Mouse (Mus musculus) stomach, embryonic 16.5 days (tissue): ENCODE results near the gene Cdkl2. TPM values are rescaled to one million over a fixed set of nuclear protein-coding genes. Genes with fewer than 3 reads are reported as not detected.
A peak's percentile ranks its signal among the peaks of the same experiment; 100 is the strongest.

Experiments
- ATAC-seq: fragments of 200-750 bp; cut with Nextera tagmentation; 2 replicates; pipeline ENCODE4 v1.8.0; 2017; ENCODE audit warnings: moderate number of reproducible peaks, moderate TSS enrichment; ENCODE audit not compliant: insufficient read depth, low FRiP score
- H3K27ac ChIP-seq: fragments of 300-500 bp; sonication (generic); 2 replicates; pipeline ENCODE4 v1.5.1; 2014; ENCODE audit warnings: low read length
- H3K27me3 ChIP-seq: fragments of 300-500 bp; sonication (generic); 2 replicates; pipeline ENCODE4 v1.6.1; 2014; ENCODE audit warnings: low read length, control low read depth, mixed read lengths; ENCODE audit not compliant: control insufficient read depth, insufficient read depth
- H3K36me3 ChIP-seq: fragments of 300-500 bp; sonication (generic); 2 replicates; pipeline ENCODE4 v1.6.1; 2014; ENCODE audit warnings: low read length; ENCODE audit not compliant: control insufficient read depth, insufficient read depth
- H3K4me1 ChIP-seq: fragments of 300-500 bp; sonication (generic); 2 replicates; pipeline ENCODE4 v1.6.1; 2014; ENCODE audit warnings: low read length, control low read depth, mixed read lengths; ENCODE audit not compliant: control insufficient read depth, insufficient read depth
- H3K4me2 ChIP-seq: fragments of 300-500 bp; sonication (generic); 2 replicates; pipeline ENCODE4 v1.6.1; 2014; ENCODE audit warnings: low read depth, low read length, mixed read lengths
- H3K4me3 ChIP-seq: fragments of 300-500 bp; sonication (generic); replicated peaks from 2 replicates; pipeline ENCODE4 v1.5.1; 2014; ENCODE audit warnings: mild to moderate bottlenecking, low read length
- H3K9ac ChIP-seq: fragments of 300-500 bp; sonication (generic); 2 replicates; pipeline ENCODE4 v1.6.1; 2014; ENCODE audit warnings: low read length
- H3K9me3 ChIP-seq: fragments of 300-500 bp; sonication (generic); replicated peaks from 2 replicates; pipeline ENCODE4 v1.6.1; 2016; ENCODE audit warnings: low read length, control low read depth; ENCODE audit not compliant: control insufficient read depth
- WGBS: fragments of 180-500 bp; shearing (Covaris S2); extraction: QIAGEN DNeasy Blood & Tissue Kit; methylation state at CpG from one replicate; pipeline ENCODE4 v1.1.7; 2014; 5-methylcytosine and 5-hydroxymethylcytosine counted together
- polyA plus RNA-seq: library from polyadenylated mRNA; unstranded; fragments of >200 nt; fragmentation: Nextera tagmentation; extraction: Ambion mirVana; gene quantifications from 2 replicates; pipeline ENCODE4 v1.2.1, GENCODE M21; 2015

The Cdkl2 gene
- polyA plus RNA-seq, 1 experiment from 2014 or later: 5.0 TPM

- no peaks in the 10 kb centered on the region for H3K9me3 ChIP-seq
- H3K9ac ChIP-seq: no peak overlapping the region
- ATAC-seq: no peak
- no peak overlapping the region for H3K27ac ChIP-seq
- H3K4me1 ChIP-seq: no peaks in the 10 kb centered on the region
- no peaks in the 10 kb centered on the region for H3K36me3 ChIP-seq
- no peak overlapping the region for H3K4me3 ChIP-seq
- no peak overlapping the region for H3K4me2 ChIP-seq
- 25% methylated on average over 2 of the region's 2 CpGs for WGBS
- no peaks in the 10 kb centered on the region for H3K27me3 ChIP-seq
Observed at GRCm38 (mm10) chr5:92009827-92010226, 33.9 kb downstream of the Cdkl2 start.

- no peak overlapping the region for H3K9ac ChIP-seq
- no peak for ATAC-seq
- no peak overlapping the region for H3K4me3 ChIP-seq
- no peaks in the 10 kb centered on the region for H3K4me1 ChIP-seq
- H3K27ac ChIP-seq: no peak overlapping the region
- H3K4me2 ChIP-seq: no peak overlapping the region
- peaks cover 10% of the 10 kb centered on the region for H3K9me3 ChIP-seq
- no peaks in the 10 kb centered on the region for H3K36me3 ChIP-seq
- 48% methylated on average over 2 of the region's 2 CpGs for WGBS
- no peaks in the 10 kb centered on the region for H3K27me3 ChIP-seq
Observed at GRCm38 (mm10) chr5:92003011-92003410, 40.7 kb downstream of the Cdkl2 start.

- no peaks in the 10 kb centered on the region for H3K36me3 ChIP-seq
- no peaks in the 10 kb centered on the region for H3K27me3 ChIP-seq
- no peak overlapping the region for H3K27ac ChIP-seq
- H3K4me3 ChIP-seq: no peak overlapping the region
- no peaks in the 10 kb centered on the region for H3K4me1 ChIP-seq
- H3K9ac ChIP-seq: no peak overlapping the region
- peaks cover 10% of the 10 kb centered on the region for H3K9me3 ChIP-seq
- 75% methylated on average over 2 of the region's 2 CpGs for WGBS
- 0 out of 2 replicates have a peak, but pooled peaks have one; percentile 29 for ATAC-seq
- H3K4me2 ChIP-seq: no peak overlapping the region
Observed at GRCm38 (mm10) chr5:92000770-92001169, 42.9 kb downstream of the Cdkl2 start.

- no peak overlapping the region for H3K9ac ChIP-seq
- no peak overlapping the region for H3K4me2 ChIP-seq
- H3K4me1 ChIP-seq: no peaks in the 10 kb centered on the region
- peaks cover 10% of the 10 kb centered on the region for H3K9me3 ChIP-seq
- no peaks in the 10 kb centered on the region for H3K27me3 ChIP-seq
- WGBS: 67% methylated on average over 13 of the region's 13 CpGs
- H3K36me3 ChIP-seq: no peaks in the 10 kb centered on the region
- ATAC-seq: no peak
- no peak overlapping the region for H3K27ac ChIP-seq
- no peak overlapping the region for H3K4me3 ChIP-seq
Observed at GRCm38 (mm10) chr5:91994546-91994945, 49.1 kb downstream of the Cdkl2 start.

GRCm38 (mm10) chr5:91993061-91993460, 50.6 kb downstream of the Cdkl2 start:
- Histone ChIP-seq H3K9me3 (no peaks in the 10 kb centered on the region), H3K9ac (no peak overlapping the region), H3K27me3 (no peaks in the 10 kb centered on the region), H3K4me3 (no peak overlapping the region), H3K36me3 (no peaks in the 10 kb centered on the region), H3K4me2 (no peak overlapping the region), H3K4me1 (no peaks in the 10 kb centered on the region), H3K27ac (no peak overlapping the region)
- WGBS: 82% methylated on average over 2 of the region's 2 CpGs
- no peak for ATAC-seq

- Histone ChIP-seq H3K4me3 (no peak overlapping the region), H3K4me2 (no peak overlapping the region), H3K36me3 (no peaks in the 10 kb centered on the region), H3K27ac (no peak overlapping the region), H3K9me3 (no peaks in the 10 kb centered on the region), H3K4me1 (no peaks in the 10 kb centered on the region), H3K27me3 (no peaks in the 10 kb centered on the region), H3K9ac (no peak overlapping the region)
- ATAC-seq: no peak
- 64% methylated on average over 6 of the region's 6 CpGs for WGBS
Observed at GRCm38 (mm10) chr5:91991191-91991937, 52.3 kb downstream of the Cdkl2 start.

GRCm38 (mm10) chr5:91989261-91989660, 54.4 kb downstream of the Cdkl2 start:
- WGBS: 84% methylated on average over 9 of the region's 9 CpGs

GRCm38 (mm10) chr5:91987799-91988198, 55.9 kb downstream of the Cdkl2 start:
- H3K4me2 ChIP-seq: no peak overlapping the region
- H3K9ac ChIP-seq: no peak overlapping the region
- no peaks in the 10 kb centered on the region for H3K9me3 ChIP-seq
- no peaks in the 10 kb centered on the region for H3K4me1 ChIP-seq
- no peak overlapping the region for H3K4me3 ChIP-seq
- H3K27me3 ChIP-seq: no peaks in the 10 kb centered on the region
- H3K36me3 ChIP-seq: no peaks in the 10 kb centered on the region
- H3K27ac ChIP-seq: no peak overlapping the region
- no peak for ATAC-seq
- 71% methylated on average over 2 of the region's 2 CpGs for WGBS

More at GRCm38 (mm10) chr5:91989261-91989660, 54.4 kb downstream of the Cdkl2 start:
- no peak for ATAC-seq
- Histone ChIP-seq H3K27ac (no peak overlapping the region), H3K9ac (no peak overlapping the region), H3K27me3 (no peaks in the 10 kb centered on the region), H3K4me2 (no peak overlapping the region), H3K36me3 (no peaks in the 10 kb centered on the region), H3K9me3 (no peaks in the 10 kb centered on the region), H3K4me3 (no peak overlapping the region), H3K4me1 (no peaks in the 10 kb centered on the region)

GRCm38 (mm10) chr5:91987236-91987635, 56.4 kb downstream of the Cdkl2 start, which contains the start of gene Odaph:
TSS of gene Odaph (plus strand) at chr5:91987475.
- Histone ChIP-seq H3K4me2 (no peak within 1 kb of the TSS), H3K9me3 (no peaks in the 10 kb centered on the region), H3K4me3 (no peak within 1 kb of the TSS), H3K4me1 (no peaks in the 10 kb centered on the region), H3K27me3 (no peaks in the 10 kb centered on the region), H3K9ac (no peak within 1 kb of the TSS), H3K36me3 (no peaks in the 10 kb centered on the region), H3K27ac (no peak within 1 kb of the TSS)
- WGBS: 72% methylated on average over 4 of the region's 4 CpGs
- ATAC-seq: no peak
